Mouse (Mus musculus) kidney, postnatal 14 days (tissue): ENCODE data around the gene Slc4a4.
A peak's percentile ranks its signal among the peaks of the same experiment; 100 is the strongest.
"Not testable (repeated sequence)": the region's sequence is repeated elsewhere in the genome, so short reads cannot be mapped to it uniquely, and the experiment has no call there.

Experiments used
- DNase-seq: peaks from one replicate; pipeline ENCODE4 v3.0.0; 2022; ENCODE audit warnings: mixed read lengths

Gene Slc4a4

DNA sequence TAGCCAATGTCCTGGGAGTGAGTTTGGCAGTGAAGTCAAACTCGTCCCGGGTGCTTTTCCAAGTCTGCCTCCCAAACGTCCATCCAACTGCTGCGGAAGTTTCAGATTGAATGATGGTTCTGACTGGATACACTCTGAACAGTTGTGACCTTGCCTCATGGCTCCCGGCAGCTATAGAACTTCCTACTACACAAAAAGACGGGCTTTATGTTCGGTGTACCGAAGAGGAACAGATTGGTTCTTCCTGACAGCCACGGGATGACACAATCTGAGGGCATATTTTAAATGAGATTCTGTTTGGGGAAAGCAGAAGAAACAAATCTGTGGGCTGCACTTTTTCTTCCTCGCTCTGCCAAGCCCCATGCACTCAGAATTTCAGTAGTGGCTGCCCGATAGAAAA lies 201.8 kb downstream of the Slc4a4 start:
- no peak for DNase-seq

DNA sequence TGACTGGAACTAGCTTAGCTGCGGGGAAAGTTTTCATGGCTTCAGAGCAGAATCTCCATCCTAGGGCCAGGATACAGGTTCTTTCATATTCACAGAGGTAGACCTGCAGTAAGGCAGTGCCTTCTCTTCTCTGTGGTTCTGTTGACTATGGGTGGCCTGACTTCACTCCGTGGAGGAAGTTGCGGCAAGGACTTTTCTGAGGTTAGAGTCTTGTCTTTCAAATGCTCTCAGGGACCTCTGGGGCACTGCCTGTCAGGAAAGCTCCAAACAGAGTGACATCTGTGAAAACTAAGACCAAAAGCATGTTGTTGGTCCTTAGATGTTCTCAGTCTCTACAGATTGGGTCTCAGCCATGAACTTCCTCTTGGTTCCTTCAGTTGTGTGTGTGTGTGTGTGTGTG lies 203.5 kb downstream of the Slc4a4 start:
- no peak for DNase-seq

DNA sequence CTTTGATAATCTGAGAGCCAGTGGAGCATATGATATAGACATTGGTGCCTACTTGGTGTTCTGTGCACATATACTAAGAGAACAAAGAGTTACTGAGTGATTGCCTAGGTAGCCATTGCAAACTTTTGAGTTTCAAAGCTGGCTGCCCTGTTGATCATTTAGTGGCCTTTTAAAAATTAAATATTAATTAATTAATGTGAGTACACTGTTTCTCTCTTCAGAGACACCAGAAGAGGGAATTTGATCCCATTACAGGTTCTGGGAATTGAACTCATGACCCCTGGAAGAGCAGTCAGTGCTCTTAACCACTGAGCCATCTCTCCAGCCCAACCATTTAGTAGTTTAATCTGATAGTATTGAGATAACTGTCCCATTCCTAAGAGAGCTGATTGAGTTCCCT lies 209.8 kb downstream of the Slc4a4 start:
- DNase-seq: no peak

DNA sequence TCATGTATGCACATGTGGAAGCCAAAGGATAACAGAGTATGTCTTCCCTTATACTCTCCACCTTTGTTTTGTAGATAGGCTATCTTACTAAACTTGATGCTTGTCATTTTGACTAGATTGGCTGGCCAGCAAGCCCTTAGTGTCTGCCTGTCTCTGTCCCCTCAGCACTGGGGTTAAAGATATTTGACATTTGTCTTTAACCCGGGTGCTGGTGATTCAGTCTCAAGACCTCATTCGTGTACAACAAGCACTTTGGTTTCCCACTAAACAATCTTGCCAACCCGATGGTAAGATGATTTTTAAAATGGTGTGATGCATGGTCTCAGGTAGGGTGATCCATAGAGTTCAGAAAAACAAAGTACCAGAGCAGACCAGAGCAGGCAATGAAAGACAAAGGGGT lies 210.7 kb downstream of the Slc4a4 start:
- DNase-seq: no peak

DNA sequence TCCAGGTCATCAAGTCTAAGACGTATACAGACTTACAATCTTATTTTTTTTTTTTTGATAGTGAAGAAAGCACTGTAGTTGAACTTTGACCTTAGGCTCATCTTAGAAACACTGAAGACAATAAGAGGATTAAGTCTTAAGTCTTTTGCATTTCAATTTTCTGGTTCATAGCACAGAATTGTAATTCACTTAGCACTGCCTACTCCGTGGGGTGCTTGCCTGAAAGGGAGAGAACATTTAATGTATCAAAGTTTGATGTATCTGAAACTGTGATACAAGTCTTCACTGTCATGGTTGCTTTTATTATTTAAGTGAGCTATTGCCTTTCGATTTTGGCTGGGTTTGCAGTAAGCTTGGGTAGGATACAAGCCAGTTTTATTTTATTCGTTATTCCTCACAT lies 211.5 kb downstream of the Slc4a4 start:
- DNase-seq: no peak

DNA sequence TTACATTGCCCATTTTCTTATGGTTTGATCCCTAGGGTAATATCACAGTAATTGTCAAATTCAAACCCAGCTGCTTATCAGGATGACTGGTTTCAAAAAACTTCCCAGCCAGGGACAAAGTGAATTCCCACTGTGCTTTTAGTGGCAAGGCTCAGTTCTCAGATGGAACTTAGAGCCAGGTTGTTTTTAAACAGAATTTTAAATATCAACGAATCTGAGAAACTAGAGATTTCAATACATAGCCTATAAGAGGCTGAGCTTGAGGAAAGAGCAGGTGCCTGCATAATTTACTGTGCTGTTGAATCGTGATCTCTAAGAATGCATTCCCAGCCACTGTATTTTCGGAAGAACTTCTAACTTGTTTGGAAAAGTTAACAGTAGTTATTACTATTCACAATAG lies 213.3 kb downstream of the Slc4a4 start:
- no peak for DNase-seq

DNA sequence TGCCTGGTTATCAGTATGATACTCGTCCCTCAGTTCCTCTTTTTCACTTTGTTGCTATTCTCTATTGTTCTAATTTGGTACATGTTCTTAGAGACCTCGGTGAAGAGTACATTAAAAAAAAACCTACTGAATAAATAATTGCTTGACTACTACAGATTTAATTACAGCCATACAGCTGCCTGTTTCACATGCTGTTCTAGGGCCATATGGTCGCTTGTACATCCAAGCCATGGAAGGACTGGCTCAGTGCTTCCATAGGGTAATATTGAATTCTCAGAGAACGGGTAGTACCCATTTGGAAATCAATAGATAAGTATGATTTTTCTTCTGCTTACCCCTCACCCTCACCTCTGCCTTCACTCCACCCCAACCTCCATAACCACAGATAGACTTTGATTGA lies 215.9 kb downstream of the Slc4a4 start:
- DNase-seq: no peak

DNA sequence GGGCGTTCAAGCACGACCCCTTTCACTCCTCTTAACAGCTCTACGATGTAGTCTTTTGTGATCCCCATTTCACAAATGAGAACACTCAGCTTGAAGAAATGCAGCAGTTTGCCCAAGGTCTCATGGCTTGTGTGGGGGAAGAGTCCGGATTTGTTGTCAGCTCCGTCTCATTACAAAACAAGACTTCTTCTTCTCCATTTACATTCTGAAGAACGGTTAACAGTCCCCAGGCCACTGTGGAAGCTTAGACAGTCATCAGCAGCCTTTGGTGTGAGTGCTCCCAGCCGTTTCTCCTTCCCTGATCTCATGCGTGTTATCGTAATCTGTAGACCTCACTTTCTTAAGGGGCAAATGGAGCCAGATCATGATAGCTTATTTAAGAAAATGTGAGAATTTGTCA lies 218.7 kb downstream of the Slc4a4 start:
- DNase-seq: no peak

DNA sequence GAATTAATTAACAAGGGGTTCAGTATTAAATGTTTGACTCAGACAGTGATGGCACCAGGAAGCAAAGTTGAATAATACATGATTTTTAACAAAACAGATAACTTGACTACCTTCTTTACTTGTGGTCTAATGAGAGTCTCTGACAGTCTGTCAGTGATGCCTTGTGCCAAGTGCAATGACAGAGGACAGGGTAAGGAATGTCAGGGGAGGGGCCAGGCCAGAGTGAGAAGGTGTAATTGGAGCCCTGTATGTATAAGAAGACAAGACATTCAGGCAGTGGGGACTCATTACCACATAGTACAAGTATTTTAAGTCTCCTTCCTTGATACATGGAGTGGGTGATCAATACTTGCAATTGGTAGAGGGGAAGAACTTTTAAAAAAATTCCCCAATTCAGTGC lies 219.6 kb downstream of the Slc4a4 start:
- no peak for DNase-seq

DNA sequence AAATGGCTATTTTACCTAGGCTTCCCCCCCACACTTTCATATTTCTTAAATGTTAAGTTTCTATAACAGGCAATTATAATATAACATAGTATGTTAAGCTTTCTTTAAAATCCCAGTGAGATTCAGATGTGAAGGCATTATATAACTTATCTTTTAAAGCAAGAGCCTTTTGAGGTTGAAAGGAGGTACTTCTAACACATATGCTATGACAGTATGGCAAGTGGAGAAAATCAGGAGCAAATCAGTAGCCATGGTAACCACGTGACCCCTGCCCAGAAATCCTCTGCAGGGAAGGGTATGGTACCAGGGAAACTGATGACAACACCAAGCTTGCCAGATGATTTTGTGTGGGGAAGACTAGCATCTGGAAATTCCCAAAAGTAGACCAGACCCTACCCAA lies 222.2 kb downstream of the Slc4a4 start:
- DNase-seq: no peak

DNA sequence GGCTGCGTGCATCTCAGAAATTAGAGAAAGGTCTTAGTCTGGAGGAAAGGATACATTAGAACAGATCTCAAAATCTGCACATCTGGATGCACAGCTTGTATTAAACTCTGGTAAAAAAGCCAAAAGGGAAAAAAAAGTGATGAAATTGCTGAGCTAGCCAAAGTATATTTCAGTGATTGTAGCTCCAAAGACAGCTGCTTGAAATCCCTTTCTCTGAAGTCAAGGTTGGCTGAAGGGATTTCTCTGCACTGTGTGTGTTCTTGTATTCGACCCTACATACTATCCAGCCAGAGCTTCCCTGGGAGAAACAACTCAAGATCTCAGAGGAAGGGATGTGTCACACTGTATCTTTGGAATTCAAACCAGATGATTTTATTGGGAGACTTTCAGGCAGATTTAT lies 223.2 kb downstream of the Slc4a4 start:
- no peak for DNase-seq

DNA sequence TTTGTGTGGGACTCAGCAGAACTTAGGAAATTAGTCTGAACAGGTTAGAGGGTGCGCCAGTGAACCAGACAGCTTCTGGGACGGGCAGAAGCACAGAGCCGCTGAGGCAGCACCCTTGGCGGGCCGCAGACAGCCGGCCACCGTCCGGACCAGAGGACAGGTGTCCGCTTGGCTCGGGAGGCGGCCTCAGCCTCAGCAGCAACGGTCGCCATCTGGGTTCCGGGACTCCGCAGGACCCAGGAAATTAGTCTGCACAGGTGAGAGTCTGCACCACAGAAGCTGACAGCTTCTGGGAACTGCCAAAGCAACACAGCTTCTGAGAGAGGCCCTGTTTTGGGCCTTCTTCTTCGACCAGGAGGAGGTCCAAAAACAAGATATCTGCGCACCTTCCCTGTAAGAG lies 225.4 kb downstream of the Slc4a4 start:
- not testable (repeated sequence) for DNase-seq

DNA sequence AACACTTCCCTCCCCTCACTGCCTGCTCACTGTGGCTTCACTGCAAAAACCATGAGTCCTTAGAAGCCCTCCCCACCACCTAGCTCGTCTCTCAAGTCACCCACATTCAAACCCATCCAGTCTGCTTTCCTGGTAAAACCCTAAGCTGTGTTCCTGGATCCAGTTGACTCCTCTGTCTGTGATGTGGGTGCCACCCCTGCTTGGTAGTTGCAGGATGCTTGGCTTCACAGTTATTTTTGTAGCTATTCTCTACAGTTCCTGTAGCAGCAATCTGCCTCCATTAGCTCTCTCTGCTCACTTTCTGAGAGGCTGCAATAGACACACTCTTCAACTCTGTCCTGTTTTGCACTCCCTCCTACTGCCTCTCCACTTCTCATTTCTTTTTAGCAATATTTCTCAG lies 234.3 kb downstream of the Slc4a4 start:
- DNase-seq: no peak

DNA sequence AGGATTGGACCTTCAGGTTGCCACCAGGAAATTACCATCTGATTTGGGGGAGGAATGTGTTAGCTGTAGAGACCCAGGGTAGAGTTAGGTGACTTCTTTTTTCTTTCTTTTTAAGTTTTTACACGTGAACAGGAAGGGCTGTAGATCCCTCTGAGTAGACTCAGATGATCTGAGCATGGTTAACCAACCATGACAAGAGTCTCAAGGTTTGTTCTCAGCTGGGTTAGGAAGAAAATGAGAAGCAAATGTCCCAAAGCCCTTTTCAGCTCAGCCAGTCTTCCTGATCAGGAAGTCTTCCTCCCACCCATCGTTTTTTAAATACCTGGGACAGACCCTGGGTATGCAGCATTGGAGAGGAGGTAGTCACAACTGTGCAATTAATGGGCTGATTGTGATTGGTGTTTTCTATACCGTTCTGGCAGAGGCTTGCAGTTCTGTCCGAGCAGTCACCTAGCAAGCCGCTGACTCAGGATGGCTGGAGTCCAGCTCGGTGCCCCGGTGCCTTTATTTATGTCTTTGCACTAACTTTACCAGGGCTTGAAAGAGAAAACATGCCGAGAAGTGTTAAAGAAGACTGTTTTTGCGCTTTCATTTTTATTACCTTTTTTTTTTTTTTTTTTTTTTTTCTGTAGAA lies 236.8 kb downstream of the Slc4a4 start:
- DNase-seq: peak; percentile 80

DNA sequence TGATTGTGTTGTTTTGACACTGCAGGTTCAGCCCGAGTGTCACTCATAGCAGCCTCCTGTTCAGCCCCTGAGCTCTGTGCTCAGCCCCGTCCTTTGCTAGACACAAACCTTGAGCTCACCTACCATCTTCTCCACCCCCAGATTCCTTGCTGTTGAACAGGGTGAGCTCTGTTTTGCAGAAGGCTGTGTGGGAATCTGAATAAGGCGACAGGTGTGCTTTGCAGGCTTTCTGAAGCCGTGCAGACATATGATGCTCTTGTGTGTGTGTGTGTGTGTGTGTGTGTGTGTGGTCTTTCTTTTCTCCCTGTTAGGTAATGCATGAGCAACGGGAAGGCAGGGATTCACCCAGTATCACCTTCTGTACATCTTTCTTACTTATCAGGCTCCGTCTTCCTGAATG lies 241.6 kb downstream of the Slc4a4 start:
- DNase-seq: no peak

DNA sequence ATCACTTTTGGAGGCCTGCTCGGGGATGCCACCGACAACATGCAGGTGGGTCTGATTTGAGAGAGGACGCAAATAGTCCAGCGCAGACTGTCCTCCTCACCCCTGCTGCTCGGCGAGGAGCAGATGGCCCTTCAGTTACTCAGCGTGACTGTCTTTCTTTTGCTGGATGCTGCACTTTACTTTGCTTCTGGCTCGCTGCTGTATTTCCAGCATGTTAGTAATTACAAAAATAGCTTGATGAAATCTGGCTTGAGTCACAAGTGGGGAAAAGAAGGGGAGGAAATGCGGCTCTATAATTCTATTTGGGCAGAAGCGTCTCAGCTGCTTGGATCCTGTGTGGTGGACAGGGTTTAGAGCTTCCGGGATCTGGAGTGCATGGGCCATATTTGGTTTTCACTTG lies 249.2 kb downstream of the Slc4a4 start:
- DNase-seq: no peak

DNA sequence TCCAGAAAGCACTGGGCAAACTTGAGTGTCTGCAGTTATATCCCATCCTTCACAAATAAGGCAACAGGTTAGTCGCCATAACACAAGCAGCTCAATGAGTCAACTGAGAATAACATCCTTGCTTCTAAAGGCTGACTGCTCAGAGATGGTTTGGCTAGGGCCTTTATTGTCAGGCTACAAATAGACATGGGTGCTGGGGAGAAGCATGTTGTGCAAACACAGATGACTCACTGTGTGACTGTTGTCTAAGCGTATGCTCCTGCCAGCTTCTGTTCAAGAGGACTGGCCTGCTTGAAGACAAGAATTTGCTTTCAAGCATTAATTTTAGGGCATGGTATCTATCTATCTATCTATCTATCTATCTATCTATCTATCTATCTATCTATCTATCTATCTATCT lies 253.5 kb downstream of the Slc4a4 start:
- no peak for DNase-seq

DNA sequence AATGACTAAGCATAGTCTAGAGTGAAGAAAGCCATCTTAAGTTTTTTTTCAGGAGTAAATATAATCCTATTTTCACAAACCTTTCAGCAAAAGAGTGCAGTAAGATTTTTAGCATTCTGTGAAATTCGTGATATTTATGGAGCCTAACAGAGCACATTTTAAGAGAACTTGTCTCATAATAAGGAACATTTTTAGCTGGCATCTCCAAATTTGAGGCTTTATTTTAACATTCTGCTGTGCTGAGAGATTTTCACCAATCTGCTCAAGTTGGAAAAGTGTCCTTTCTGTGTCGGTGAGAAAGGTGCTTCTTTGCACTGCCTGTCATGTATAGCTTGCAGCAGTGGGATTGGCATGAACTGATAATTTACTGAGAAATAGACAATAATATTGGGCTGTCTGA lies 255.1 kb downstream of the Slc4a4 start:
- DNase-seq: no peak

DNA sequence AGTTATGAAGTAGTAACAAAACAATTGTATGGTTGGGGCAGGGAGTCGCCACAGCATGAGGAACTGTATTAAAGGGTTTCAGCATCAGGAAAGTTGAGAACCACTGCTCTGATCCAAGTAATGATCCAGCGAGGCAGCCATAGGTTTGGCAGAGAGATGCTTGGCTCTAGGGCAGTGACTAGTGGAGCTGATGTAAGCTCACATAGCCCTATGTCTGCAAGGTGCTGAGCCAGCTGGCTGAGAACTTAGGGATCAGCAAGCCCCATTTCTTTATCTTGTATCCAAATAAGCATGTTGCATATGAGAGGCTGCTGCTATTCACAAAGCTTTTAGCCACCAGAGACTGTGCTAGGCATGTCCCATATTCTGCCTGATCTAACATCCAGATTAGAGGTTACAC lies 259.7 kb downstream of the Slc4a4 start:
- DNase-seq: no peak

DNA sequence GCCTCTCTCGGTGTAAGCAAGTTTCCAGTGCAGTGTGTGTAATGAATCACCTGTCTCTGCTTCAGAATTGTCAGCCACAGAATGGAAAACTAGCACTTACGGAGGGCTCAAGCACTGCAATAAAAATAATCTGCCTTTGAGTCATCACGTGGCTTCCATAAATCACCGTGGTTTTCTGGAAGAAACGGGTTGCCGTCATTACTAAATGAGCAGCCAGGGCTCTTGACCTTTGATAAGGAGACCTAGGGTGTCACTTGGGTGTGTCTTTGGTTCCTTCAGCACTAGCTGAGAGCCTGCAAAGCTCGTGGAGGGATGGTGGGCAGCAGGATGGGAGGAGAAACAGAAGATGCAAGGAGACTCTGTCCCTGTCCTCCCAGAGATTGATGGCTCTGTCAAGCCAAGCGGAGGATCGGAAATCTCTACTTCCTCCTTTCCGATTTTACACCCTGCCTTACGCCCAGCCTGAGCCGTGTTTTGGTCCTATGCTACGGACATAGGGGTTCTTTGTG lies 260.7 kb downstream of the Slc4a4 start:
- peak; percentile 34 for DNase-seq

DNA sequence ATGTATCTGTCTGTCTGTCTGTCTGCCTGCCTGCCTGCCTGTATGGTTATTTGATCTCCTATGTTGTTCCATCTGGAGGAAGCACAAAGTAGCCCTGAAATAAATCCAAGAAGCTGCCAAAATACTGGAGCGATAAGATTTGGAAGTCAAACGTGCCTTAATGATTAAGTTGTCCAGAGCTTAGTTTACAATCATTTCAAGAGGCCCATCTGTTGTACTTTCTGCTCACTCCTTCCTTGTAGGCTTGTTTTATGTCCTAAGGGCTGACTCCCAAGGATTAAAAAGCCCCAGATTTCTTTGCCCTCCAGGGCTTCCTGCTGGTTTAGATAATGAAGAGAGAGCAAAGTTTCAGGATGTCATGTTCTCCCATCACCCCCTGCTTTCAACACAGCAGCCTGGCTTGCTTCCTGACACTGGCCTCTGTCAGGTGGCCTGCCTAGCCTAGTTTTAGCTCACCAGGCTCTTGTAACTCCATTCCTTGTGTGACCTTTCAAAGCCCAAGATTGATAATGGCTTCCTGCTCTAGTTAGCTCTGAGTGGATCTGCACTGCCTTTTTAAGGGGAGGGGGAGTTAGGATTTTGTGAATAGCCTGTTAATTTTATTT lies 262.9 kb downstream of the Slc4a4 start:
- no peak for DNase-seq

DNA sequence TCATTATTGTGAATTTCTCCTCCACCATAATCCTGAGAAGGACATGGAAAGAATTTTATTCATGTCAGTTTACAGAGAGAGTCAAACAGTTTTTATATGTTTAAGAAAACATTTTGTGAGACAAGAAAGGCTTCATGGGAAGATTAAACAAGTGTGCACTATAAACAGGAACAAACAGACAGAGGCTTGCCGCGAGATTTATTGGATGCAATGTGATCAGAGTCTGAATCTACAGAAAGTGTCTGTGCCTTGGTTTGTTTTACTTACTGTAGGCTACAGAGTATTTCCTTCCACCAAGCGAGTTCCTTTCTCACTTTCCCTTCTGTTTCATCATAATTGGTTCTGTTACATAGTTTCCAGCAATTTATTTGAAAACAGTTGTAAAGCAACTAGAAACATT lies 264.5 kb downstream of the Slc4a4 start:
- no peak for DNase-seq

DNA sequence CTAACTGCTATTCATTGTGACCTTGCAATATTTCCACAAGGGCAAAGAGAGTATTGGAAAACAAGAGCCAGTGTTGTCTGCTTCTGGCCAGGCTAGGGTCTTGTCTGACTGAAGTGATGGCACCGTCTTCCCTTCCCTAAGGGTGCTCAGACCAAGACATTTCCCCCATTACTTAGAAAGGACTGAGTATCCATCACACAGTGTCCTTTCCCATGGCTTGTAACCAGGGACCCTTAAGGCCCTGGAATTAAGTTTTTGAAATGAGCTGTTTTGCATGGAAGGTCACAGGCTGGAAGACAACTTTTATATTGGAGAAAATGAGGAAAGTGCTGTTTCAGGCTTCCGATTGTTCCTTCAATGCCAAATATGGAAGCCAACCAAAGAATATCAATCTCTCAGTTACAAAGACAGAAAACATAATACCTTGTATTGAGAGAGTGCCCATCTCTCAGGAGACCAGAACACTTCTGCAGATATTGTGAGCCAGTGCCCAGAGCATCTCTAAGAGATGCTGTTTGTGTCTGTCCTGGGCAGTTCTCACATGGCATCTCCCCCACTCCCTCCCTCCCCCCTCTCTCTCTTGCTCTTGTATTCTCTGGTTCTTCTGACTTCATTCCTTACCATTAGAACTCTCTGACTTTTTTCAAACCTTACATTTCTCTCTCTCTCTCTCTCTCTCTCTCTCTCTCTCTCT lies 284.6 kb downstream of the Slc4a4 start:
- no peak for DNase-seq

DNA sequence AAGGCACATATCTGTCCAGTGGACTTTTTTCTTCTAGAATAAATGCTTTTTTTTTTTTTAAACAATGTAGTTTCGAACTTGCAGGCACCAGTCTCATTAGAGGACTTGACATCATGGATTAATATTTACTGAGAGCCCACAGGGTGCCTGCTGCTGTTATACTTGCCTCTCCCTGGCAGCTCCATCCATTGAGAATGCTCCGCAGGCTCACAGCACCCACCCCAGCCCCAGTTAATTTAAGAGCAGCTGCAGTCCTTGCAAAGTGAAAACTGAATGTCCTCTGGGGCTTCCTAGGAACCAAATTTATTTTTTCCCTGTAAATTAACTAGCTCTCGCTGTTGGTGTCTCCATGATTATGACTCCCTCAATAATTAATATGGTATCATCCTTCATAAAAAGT lies 303.4 kb downstream of the Slc4a4 start:
- DNase-seq: no peak

DNA sequence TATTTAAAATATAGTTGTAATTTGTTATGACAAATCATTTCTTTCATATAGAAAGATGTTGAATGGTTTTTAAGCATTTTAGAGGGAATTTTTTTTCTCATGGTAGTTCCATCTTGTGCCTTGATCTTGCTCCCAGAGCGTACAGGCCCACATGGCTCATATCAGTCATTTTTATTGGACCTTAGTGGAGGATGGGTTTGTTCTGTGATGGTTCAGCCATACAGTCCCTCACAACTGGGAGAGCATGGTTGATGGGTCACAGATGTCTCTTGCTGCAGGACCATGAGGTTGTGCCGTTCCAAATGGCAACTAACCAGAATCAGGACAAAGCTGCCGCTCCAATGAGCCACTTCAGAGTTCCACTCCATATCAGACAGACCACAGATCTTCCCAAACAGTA lies 308.0 kb downstream of the Slc4a4 start:
- peak; percentile 13 for DNase-seq
